Mouse (Mus musculus) embryonic facial prominence, embryonic 14.5 days (tissue): ENCODE measurements around the gene Tnik. TPM values are rescaled to one million over a fixed set of nuclear protein-coding genes. Genes with fewer than 3 reads are reported as not detected.

Source experiments
- ATAC-seq: fragments of 200-750 bp; cut with Nextera tagmentation; 2 replicates; pipeline ENCODE4 v1.8.0; 2017; ENCODE audit warnings: low read depth, moderate number of reproducible peaks, moderate TSS enrichment
- DNase-seq: peaks from one replicate; pipeline ENCODE4 v3.0.0-alpha.2; 2015; ENCODE audit warnings: low spot score
- H3K27ac ChIP-seq: fragments of 300-500 bp; sonication (generic); replicated peaks from 2 replicates; pipeline ENCODE4 v1.5.1; 2014; ENCODE audit warnings: low read depth, mild to moderate bottlenecking, low read length, moderate library complexity
- H3K27me3 ChIP-seq: fragments of 300-500 bp; sonication (generic); replicated peaks from 2 replicates; pipeline ENCODE4 v1.6.1; 2014; ENCODE audit warnings: low read length; ENCODE audit not compliant: control insufficient read depth, insufficient read depth
- H3K36me3 ChIP-seq: fragments of 300-500 bp; sonication (generic); 2 replicates; pipeline ENCODE4 v1.6.1; 2014; ENCODE audit warnings: low read length, mixed read lengths; ENCODE audit not compliant: control insufficient read depth, insufficient read depth
- H3K4me1 ChIP-seq: fragments of 300-500 bp; sonication (generic); 2 replicates; pipeline ENCODE4 v1.6.1; 2014; ENCODE audit warnings: antibody characterized with exemption, low read length; ENCODE audit not compliant: control insufficient read depth, insufficient read depth
- H3K4me2 ChIP-seq: fragments of 300-500 bp; sonication (generic); 2 replicates; pipeline ENCODE4 v1.6.1; 2014; ENCODE audit warnings: low read depth, mild to moderate bottlenecking, low read length, moderate library complexity, mixed read lengths
- H3K4me3 ChIP-seq: fragments of 300-500 bp; sonication (generic); 2 replicates; pipeline ENCODE4 v1.5.1; 2014; ENCODE audit warnings: low read depth, mild to moderate bottlenecking, low read length
- H3K9ac ChIP-seq: fragments of 300-500 bp; sonication (generic); 2 replicates; pipeline ENCODE4 v1.6.1; 2014; ENCODE audit warnings: low read depth, mild to moderate bottlenecking, low read length, moderate library complexity, mixed read lengths
- H3K9me3 ChIP-seq: fragments of 300-500 bp; sonication (generic); 2 replicates; pipeline ENCODE4 v1.6.1; 2016; ENCODE audit warnings: low read length; ENCODE audit not compliant: control insufficient read depth
- WGBS: fragments of 180-500 bp; shearing (Covaris S2); extraction: QIAGEN DNeasy Blood & Tissue Kit; methylation state at CpG from one replicate; pipeline ENCODE4 v1.1.7; 2014; 5-methylcytosine and 5-hydroxymethylcytosine counted together
- microRNA-seq: library from miRNA; unstranded; fragments of <30 nt; microRNA quantifications from one replicate; pipeline ENCODE4, GENCODE M21; 2016; ENCODE audit warnings: borderline number of aligned reads
- polyA plus RNA-seq: library from polyadenylated mRNA; unstranded; fragments of >200 nt; fragmentation: Nextera tagmentation; extraction: Ambion mirVana; gene quantifications from 2 replicates; pipeline ENCODE4 v1.2.1, GENCODE M21; 2014

The Tnik gene
- polyA plus RNA-seq, 1 experiment from 2014 or later = 19.4 TPM

DNA sequence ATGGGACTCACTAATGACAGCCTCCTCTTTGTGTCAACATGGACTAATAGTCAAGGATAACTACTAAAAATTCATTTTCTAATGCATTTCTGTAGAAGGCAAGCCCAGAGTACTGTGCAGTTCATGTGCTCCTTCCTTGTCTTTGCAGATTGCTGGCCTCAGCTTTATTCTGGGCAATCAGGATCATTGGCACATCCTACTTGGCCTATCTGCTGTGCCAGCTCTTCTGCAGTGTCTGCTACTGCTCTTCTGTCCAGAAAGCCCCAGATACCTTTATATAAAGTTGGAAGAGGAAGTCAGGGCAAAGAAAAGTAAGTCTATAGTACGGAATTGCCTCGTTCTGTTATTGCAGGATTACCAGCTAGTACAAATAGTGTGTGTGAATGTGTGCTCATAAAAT is 455.5 kb downstream of the Tnik start:
- DNase-seq = no peak
- Histone ChIP-seq H3K4me2 (no peak overlapping the region), H3K27ac (no peak overlapping the region), H3K4me3 (no peak overlapping the region), H3K9ac (no peak overlapping the region), H3K27me3 (no peaks in the 10 kb centered on the region), H3K4me1 (no peaks in the 10 kb centered on the region), H3K9me3 (no peaks in the 10 kb centered on the region), H3K36me3 (no peaks in the 10 kb centered on the region)
- no peak for ATAC-seq
- WGBS = 82% methylated on average over 2 of the region's 2 CpGs

DNA sequence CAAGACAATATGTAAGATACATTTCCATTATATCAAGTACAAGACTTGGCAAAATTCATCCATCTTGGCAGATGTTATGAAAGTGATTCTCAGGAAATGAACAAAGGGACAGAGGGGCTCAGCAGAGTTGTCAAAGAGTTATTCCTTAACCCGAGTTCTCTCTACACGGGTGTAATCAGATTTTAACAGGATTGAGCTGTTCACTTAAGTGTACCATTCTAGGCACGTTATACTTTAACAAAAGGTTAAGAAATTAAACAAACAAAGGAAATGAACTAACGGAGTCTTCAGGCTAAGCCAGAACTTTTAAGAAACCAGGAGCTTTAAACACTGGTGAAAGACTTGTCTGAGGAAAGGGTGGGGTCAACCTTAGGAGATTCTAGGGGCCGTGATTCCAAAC is 458.2 kb downstream of the Tnik start:
- ATAC-seq (no peak), DNase-seq (no peak)
- no peak overlapping the region for H3K4me2 ChIP-seq
- no peak overlapping the region for H3K4me3 ChIP-seq
- 70% methylated on average over 5 of the region's 5 CpGs for WGBS
- no peak overlapping the region for H3K9ac ChIP-seq
- H3K27me3 ChIP-seq = no peaks in the 10 kb centered on the region
- no peaks in the 10 kb centered on the region for H3K36me3 ChIP-seq
- H3K27ac ChIP-seq = no peak overlapping the region
- H3K4me1 ChIP-seq = no peaks in the 10 kb centered on the region
- no peaks in the 10 kb centered on the region for H3K9me3 ChIP-seq

GRCm38 (mm10) chr3:28721838-28722237 is 458.8 kb downstream of the Tnik start:
- Histone ChIP-seq H3K9me3 (no peaks in the 10 kb centered on the region), H3K4me1 (no peaks in the 10 kb centered on the region), H3K4me2 (no peak overlapping the region), H3K4me3 (no peak overlapping the region), H3K9ac (no peak overlapping the region), H3K36me3 (no peaks in the 10 kb centered on the region), H3K27ac (no peak overlapping the region), H3K27me3 (no peaks in the 10 kb centered on the region)
- ATAC-seq (no peak), DNase-seq (no peak)
- WGBS = 80% methylated on average over 7 of the region's 7 CpGs

DNA sequence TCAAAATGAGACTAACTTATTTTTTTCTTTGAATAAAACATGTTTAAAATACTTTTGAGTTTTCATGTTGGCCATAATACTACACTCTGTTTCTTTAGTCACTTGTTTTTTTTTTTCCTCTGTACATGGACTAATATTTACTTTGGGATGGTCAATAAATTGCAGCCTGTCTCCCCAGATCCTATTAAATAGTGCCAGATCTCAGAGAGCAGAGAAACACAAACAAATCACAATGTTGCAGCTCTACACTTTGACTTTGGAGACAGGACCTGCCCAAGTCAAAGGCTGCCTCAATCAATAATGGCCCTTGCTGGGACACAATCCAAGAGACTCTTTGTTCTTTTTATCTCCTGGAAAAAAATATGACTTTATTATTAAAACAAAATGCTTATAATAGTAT is 459.5 kb downstream of the Tnik start:
- no peak for DNase-seq

GRCm38 (mm10) chr3:28723534-28723933 is 460.5 kb downstream of the Tnik start:
- DNase-seq (no peak), ATAC-seq (no peak)
- Histone ChIP-seq H3K27ac (no peak overlapping the region), H3K9me3 (no peaks in the 10 kb centered on the region), H3K9ac (no peak overlapping the region), H3K4me1 (no peaks in the 10 kb centered on the region), H3K4me3 (no peak overlapping the region), H3K27me3 (no peaks in the 10 kb centered on the region), H3K36me3 (no peaks in the 10 kb centered on the region), H3K4me2 (no peak overlapping the region)
- WGBS = 71% methylated on average over 6 of the region's 6 CpGs

More for the DNA sequence above, 459.5 kb downstream of the Tnik start:
- Histone ChIP-seq H3K4me1 (no peaks in the 10 kb centered on the region), H3K27me3 (no peaks in the 10 kb centered on the region), H3K9ac (no peak overlapping the region), H3K9me3 (no peaks in the 10 kb centered on the region), H3K36me3 (no peaks in the 10 kb centered on the region), H3K4me2 (no peak overlapping the region), H3K27ac (no peak overlapping the region), H3K4me3 (no peak overlapping the region)
- ATAC-seq = no peak

- Histone ChIP-seq H3K36me3 (no peaks in the 10 kb centered on the region), H3K9me3 (no peaks in the 10 kb centered on the region), H3K4me1 (no peaks in the 10 kb centered on the region), H3K4me2 (no peak overlapping the region), H3K27ac (no peak overlapping the region), H3K9ac (no peak overlapping the region), H3K27me3 (no peaks in the 10 kb centered on the region), H3K4me3 (no peak overlapping the region)
- ATAC-seq (no peak), DNase-seq (no peak)
- WGBS = 93% methylated on average over 12 of the region's 13 CpGs
Observed at GRCm38 (mm10) chr3:28725203-28725602, 462.2 kb downstream of the Tnik start.

Small RNA genes lying within 50 kb of the gene (microRNA-seq; reads per million reads assigned to microRNA genes)
- gene Mir466q = not detected
